Mouse (Mus musculus) bone marrow macrophage, adult 2 months (primary cell): ENCODE data around the gene Ednrb. TPM values are rescaled to one million over a fixed set of nuclear protein-coding genes. Genes with fewer than 3 reads are reported as not detected.

Experiments used
- H3K27ac ChIP-seq: 2 replicates; pipeline ENCODE4 v1.5.1; 2012; ENCODE audit warnings: low read depth, low read length; ENCODE audit not compliant: insufficient read depth
- H3K4me1 ChIP-seq: 2 replicates; pipeline ENCODE4 v1.6.1; 2012; ENCODE audit warnings: low read length; ENCODE audit not compliant: control insufficient read depth, insufficient read depth
- H3K4me3 ChIP-seq: 2 replicates; pipeline ENCODE4 v1.5.1; 2012; ENCODE audit warnings: mild to moderate bottlenecking, low read length, moderate library complexity; ENCODE audit not compliant: insufficient read depth
- CTCF ChIP-seq: IDR thresholded peaks from 2 replicates; pipeline ENCODE4 v1.5.1; 2012; ENCODE audit warnings: low read depth, mild to moderate bottlenecking, low read length, moderate library complexity
- POLR2A ChIP-seq: IDR thresholded peaks from 2 replicates; pipeline ENCODE4 v1.6.1; 2012; ENCODE audit warnings: mild to moderate bottlenecking, low read depth, low read length, borderline replicate concordance
- polyA plus RNA-seq: library from polyadenylated mRNA; stranded (reverse); fragments of >200 nt; gene quantifications from 2 replicates; pipeline ENCODE4 v1.2.4, GENCODE M21; 2012; ENCODE audit not compliant: missing spikeins, insufficient read depth, insufficient read length

Ednrb gene
- polyA plus RNA-seq, 1 experiment, result 2.2 TPM

DNA sequence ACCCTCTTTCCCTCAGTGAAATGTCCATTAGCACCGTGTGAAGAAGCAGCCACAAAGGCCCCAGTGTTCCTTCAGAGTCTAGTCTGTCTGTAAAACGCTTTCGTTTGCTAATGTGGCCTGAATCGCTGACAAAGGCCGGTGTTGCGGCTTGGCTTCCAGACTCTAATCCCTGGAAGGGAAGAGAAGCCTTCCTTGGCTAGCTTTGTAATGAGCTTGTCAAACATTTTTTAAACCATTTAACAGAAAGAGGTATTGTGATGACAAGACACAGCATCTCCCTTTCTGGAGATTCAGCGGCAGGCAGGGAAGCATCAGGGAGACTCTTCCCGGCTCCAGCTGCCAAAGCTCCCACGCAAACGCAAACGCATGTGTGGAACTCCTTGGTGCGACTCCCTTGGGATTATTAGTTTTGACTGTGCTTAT lies 66.2 kb downstream of the Ednrb start:
- H3K27ac ChIP-seq, result no peak overlapping the region
- peaks cover 11% of the 10 kb centered on the region for H3K4me1 ChIP-seq
- no peak for TF ChIP-seq POLR2A
- no peak for TF ChIP-seq CTCF
- H3K4me3 ChIP-seq, result no peak overlapping the region

DNA sequence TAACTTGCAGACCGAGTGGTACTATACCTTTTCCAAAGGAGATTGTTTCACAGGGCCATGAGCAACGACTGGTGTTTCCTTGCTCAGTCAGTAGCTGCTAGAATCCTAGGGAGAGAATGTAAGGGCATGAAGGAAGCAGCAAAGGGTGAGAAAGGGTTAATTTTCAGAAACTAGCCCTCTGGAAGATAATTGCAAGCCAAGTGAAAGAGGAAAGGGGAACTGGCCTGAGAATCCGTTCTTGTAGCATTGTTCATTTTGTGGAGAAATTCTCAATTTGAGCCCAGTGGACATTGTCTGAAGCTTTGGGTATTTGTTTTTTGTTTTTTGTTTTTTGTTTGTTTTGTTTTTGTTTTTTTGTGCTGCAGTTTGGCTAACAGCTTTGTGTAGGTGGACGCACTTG lies 66.8 kb downstream of the Ednrb start:
- Histone ChIP-seq H3K4me3 (no peak overlapping the region), H3K4me1 (peaks cover 11% of the 10 kb centered on the region), H3K27ac (no peak overlapping the region)
- TF ChIP-seq POLR2A, result no peak
- no peak for TF ChIP-seq CTCF

DNA sequence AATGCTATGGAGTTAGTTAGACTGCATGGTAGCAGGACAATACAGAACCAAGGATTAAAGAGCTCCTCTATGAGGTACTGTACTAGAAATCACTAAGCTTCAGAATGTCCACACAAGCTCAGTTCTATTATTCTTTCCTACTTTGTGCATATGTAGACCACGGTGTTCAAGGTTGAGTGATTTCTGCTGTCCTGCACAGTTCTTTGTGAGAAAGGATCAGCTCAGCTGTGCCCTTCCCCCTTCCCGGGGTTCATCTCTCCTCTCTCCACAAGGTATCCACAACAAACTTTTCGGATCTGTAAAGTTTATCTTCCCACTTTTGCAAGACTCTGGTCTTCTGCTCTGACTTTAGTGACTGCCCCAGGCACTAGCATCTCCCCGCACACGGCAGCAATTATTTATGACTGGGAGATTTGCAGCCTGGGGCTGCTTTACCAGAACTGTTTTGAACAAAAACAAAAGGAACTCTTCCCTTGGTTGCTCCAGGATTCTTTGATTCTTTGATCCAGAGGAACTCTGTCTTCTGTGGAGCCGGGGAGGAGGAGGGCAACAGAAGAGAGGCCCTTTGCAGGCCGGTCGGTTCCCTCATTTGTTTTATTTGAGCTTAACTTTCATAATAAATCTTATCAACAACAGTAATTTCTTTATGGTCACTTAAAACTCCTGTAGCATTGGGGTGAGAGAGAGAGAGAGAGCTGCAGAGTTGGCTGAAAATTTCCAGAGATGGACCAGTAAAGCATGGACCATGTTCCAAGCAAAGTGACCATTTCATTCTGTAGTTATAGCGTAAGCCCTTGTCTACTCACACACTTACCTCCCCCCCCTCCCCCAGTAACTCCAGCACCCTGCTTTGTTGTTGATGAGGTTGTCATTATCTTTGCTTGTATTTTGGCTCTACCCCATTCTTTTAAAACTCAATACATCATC lies 74.6 kb downstream of the Ednrb start:
- TF ChIP-seq CTCF (no peak), POLR2A (no peak)
- Histone ChIP-seq H3K4me1 (no peaks in the 10 kb centered on the region; the same call in 1 of the 2 replicates), H3K27ac (no peak overlapping the region), H3K4me3 (no peak overlapping the region)

DNA sequence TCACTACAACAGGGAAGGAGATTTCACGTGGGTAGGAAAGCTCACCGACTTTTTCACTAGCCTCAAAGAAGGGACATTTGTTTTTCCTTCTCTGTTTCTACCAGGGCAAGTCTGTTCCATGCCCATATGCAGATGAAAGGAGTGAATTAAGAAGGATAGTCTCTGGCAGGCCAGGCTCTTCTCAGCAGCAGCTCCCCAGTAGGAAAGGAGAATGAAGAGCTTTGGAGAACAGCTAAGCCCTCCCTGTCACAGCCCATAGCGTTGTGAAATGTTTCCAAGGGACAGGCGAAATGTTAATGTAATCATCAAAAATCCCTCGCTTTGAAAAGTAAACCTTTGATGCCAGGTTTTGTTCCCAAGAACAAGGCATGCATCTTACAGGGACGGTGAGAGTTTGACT lies 76.7 kb downstream of the Ednrb start:
- TF ChIP-seq CTCF (no peak), POLR2A (no peak)
- Histone ChIP-seq H3K4me3 (no peak overlapping the region), H3K27ac (no peak overlapping the region), H3K4me1 (no peaks in the 10 kb centered on the region; the same call in 1 of the 2 replicates)

Other genes starting within 250 kb of the Ednrb start
- not detected in 2 replicates for gene Slain1, start 194.2 kb downstream of the Ednrb start, polyA plus RNA-seq